Mouse (Mus musculus) cerebellum, adult 8-10 months (tissue): ENCODE data around the gene Hoxb7.

ENCODE experiments used
- DNase-seq: peaks from one replicate; pipeline ENCODE4 v3.0.0; 2022

Gene Hoxb7

DNA sequence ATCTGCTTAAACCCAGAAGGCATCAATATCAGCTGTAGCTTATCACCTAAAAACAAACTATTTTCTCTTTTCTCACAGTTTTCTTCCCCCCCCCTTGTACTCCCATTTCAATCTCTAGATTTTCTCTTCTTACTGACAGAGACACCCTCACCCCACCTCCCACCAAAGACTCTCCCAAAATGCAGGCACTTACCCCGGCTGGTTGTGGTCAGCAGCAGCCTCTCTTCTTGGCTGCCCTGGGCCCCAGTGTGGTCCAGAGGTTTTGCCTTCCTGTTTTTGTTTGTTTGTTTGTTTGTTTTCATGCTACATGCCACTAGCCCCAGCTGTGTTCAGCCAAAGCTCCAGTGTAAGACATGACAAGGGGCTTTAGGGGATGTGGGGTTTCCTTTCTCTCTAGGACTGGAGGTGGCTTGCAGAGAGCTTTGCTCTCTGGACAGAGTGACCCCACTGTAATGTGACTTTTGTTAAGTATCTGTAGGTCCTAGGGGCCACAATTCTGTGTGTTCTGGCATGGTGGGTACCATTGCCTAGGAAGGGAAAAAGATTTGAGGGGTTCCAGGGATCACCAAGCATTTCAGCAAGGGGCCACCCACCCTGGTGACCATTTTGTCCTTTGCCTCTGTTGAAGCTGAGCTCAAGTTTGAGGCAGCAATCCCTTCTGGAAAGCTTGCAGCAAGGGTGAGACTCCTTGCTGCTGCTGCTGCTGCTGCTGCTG lies 18.2 kb upstream of the Hoxb7 start:
- no peak for DNase-seq

DNA sequence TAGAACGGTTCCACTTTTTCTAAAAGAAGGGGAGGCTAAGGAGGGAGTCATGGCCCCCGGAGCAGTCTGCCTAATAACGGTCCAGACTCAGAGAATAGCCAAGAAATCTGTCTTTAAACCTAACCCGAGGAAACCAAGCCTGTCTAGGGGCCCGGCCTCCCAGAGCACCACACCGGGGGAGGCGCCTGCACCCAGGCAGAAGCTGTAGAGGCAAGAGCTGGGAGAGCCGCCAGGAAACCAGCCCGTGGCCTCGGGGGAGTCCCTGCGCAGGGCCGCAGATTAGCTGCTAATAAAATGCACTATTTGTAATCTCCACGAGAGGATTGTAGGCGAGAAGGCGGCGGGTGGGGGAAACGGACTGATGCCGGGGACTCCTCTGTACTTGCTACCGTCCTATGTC lies 16.6 kb upstream of the Hoxb7 start:
- DNase-seq = no peak

DNA sequence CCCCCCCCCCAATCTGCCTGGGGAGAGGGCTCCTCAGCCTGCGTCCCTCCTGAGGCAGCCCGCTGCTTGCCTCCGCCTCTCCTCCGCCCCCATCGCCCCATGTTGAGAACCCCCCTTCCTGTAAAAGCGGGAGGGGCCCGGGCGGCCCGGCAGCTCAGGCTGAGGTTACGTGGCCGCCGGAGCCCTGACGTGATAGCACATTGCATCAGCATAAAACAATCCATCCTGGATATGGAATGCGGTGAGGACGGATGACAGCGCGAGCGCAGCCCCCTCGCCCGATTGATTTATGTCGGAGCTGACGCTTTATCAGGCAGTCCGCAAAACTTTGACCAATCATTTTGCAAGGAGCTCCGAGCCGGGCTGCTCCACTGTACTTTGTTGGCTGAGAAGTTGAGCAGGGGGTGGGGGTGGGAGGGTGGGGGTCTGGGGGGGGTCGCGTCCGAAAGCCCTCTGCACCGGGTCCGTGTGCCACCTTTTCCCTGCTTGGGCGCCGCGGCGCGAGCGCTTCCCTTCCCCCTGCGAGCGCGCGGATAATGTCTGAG lies 15.4 kb upstream of the Hoxb7 start, which contains the start of gene Hoxb9:
Hoxb9 (plus strand) TSS at position 462 of the 545 bp plus-strand sequence.
- DNase-seq = no peak

DNA sequence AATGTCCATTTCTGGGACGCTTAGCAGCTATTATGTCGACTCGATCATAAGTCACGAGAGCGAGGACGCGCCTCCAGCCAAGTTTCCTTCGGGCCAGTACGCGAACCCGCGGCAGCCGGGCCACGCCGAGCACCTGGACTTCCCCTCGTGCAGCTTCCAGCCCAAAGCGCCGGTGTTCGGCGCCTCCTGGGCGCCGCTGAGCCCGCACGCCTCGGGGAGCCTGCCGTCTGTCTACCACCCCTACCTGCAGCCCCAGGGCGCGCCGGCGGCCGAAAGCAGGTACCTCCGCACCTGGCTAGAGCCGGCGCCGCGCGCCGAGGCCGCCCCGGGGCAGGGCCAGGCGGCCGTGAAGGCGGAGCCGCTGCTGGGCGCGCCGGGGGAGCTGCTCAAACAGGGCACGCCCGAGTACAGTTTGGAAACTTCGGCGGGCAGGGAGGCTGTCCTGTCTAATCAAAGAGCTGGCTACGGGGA lies 14.8 kb upstream of the Hoxb7 start:
- DNase-seq = no peak

DNA sequence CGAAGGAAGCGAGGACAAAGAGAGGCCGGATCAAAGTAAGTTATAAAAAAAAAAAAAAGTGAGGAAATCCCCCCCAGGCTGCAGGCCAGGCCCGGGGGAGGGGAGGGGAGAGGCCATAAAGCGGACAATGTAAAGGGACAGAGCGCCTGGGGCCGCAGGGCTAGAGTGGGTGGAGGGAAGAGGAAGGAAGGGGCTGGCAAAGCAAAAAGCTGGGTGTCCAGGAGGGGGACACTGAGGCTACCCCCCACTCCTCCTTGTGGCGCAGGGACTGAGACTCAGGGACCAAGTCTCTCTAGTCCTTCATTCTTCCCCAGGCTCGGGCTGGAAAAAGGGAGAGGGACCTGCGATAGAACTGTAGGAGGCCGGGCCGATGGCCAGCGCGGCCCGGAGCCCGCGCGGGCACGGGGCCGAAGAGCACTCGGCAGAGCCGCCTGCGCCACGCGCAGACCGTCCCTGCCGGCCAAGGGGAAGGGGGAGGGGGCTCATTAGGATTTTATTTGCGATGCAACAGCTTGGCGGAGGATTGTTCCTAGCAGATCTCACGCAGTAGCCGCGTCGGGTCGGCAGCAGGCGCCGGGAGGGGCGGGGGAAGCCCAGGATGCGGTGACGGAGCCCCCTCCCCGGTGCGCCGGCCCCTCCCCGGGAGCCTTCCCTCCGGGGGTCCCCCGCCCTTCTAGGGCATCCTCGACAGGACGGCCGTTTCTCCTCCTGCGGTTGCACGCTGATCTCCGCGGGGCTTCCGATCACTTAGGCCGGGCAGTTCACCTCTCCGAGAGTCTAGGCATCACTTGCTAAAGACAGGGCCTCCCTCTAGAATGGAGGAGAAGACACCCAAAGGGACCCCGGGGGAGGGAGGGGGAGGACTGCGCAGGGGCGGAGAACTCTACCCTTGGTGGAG lies 14.2 kb upstream of the Hoxb7 start:
- DNase-seq = no peak

DNA sequence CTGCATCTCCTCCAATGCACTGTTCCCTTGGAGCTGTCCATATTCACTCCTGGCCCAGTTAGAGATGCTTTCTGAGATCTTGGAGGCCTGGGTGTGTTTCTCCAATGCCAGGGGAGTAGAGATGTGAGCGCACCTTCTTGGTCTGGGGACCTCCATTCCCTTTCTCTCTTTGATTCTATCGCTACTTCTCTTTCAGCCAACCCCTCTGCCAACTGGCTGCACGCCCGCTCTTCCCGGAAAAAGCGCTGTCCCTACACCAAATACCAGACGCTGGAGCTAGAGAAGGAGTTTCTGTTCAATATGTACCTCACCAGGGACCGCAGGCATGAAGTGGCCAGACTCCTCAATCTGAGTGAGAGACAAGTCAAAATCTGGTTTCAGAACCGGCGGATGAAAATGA lies 12.0 kb upstream of the Hoxb7 start:
- no peak for DNase-seq

DNA sequence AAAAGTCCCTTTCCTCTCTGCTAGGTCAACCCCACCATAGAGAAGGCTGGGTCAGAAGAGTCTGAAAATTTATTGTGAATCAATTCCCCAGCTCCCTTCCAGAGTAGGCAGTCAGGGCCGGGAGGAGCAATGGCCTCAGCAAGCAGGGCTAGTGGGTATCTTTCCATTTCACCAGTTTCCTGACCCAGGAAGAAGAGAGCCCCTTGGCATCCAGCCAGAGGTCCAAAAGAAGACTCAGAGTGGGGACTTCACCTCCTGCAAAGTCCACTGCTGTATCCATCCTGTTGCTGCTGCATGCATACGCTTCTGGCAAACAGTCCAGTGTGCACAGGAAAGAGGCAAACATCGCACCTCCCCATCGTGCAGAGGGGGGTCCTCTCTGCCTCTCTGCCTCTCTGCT lies 10.5 kb upstream of the Hoxb7 start:
- DNase-seq = no peak

DNA sequence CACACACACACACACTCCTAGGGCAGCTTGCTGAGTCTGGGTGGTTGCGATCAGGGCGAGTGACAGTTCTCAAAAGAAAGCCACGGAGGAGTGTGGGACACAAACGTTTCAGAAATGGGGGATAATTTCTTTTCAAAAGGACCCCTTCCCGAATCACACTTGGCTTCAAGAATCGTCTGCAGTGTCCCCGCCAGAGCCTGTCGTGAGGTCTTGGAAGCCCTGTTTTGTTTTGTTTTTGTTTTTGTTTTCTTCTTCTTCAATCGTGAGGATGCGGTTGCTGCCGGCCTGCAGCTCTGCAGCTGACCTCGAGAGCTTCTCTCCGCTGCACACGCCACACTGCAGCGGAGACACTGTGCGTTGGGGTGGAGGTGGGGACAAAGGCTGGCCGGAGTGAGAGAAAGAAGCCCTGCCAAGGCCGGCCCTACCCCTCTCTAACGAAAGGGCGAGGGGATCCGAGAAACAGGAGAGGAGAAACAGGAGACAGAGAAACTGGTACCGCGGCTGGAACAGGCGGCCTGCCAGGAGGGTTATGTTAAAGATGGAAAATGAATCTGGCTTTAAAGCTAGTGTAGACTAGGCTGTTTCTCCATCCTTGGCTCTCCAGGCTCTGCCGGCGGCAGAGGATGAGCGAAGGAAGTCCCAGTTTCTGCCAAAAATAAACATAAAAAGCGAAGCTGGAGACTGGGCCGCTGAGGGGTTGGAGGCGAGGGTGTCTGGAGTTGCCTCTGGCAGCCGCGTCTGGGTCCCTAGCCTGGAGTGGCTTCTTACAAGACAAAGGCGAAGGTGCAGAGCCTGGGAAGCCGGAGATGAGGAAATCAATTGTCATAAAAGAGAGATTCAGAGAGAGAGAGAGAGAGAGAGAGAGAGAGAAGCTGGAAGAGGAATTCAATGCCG lies 9.0 kb upstream of the Hoxb7 start:
- no peak for DNase-seq

DNA sequence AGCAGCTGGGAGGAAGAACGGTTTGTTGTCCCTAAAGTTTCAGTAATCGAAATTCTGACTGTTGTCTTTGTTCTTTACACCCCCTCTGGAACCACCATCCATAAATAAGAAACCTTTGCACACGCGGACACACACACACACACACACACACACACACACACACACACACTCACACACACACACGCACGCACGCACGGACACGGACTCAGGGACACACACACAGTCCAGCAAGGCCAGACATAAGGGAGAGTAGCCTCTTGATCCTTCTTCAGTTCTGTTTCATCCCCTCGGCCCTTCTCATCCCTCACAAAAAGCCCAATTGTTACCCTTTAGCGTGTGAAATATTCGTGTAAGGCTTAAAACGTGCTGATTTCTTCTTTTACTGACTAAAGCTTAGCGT lies 8.1 kb upstream of the Hoxb7 start:
- DNase-seq = no peak

DNA sequence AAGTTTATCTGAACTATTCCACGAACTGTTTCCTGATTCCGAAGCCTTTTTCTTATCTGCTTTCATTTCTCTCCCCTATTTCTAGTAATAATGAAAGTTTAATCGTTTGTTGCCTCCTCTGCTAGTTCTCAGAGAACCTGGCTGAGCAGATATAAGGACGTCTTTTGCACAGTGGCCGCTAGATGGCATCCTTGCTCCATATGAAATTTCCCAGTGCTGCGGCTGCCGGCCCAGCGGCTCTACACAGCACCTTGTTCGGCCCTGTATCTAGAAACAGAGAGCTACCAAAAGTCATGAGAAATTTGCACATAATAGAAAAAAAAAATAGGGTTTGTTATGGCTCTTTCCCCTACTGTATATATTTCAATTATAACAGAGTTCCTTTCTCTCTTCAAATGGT lies 7.7 kb upstream of the Hoxb7 start:
- peak; percentile 82 for DNase-seq

DNA sequence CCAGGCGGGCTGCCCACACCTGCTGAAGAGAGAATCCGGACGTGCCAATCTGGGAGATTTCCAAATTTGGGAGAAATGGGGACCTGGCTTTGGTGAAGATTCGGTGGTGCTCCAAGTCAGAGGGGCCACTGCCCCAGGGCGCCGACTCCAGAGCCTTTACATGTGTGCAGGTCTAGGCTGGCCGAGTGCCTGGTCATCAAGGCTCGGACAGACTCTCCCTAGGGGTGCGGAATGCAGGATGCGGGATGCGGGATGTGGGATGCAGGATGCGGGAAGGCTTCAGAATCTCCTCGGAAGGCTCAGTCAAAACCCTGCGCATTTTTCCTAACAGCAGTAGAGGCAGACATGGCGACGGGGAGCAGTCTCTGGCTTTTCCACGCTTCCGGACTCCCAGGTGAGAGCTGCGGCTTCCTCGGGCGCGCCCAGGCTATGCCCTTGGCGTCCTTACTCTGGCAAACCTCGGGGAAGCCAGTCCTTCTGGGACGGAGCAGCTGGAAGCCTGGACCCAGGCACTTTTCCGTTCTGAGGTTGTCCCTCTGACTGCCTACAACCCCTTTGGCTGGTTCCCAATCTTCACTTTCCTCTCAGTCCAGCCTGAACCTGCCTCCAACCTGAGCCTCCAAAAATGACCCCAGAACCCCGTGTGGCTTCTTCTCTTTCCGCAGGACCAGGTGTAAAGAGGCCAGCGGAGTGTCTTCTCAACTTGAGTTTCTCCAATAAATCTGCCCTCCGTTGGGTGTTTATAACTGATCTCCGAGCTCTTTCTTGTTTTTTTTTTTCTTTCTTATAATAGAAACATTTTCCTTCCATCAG lies 6.8 kb upstream of the Hoxb7 start:
- no peak for DNase-seq

DNA sequence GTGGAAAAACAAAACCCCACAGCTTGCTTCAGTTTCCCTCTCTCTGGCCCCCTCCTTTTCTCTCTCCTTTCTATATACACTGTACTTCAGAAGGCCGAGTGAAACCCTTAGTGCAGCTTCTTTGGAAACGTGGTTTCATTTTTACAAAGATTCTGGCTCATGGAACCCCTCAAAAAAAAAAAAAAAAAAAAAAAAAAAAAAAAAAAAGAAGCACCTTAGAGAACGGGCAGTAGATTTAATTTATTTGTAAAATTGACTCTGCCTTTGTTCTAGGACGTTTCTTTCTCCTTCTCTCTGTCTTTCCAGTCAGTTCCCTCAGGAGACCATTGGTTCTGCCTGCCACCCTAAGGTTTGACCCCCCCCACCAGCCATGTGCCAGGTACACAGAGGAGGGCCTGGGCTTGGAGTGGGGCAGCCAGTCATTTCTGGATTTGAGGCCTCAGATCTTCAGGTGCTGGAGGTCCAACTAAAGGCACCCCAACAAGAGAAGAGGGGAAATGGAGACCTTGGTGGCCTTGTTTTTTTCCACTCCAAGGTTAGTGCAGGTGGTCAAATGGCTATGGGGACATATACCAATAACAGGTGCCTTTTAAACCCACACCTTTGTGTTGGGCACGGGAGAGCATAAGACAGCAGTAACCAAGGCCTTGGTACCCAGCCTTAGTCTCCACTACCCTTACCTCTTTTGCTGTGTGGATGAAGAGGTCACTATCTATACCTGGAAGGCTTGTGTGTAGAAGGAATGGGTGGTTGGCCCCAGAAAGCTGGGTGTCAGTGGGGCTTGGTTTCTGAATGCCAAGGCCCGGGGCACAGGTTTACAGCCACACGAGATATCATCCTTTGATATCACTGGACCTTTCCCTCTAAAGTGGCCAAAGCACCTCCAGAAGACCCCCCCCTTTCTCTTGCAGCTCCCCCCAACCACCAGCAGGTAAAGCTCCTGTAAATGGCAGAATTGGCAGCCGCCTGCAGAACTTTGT lies 5.7 kb upstream of the Hoxb7 start:
- DNase-seq = no peak

DNA sequence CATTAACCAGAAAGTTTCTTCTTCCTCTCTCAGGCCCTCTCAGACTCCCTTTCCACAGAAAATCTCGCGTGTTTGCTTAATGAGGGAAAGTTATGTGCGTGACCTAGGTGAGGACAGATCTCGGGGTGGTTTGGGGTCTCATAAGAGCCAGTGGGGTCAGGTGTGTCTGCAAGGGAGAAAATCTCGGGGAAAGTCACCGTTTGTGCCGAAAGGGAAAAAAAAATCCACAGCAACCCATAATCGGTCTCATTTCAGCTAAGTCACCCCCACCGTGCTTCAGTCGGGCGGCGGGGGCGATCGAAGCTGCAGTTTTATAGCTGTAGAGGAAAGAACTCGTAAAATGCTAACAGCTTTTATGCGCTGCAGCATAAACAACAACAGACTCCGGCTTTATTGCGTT lies 5.0 kb upstream of the Hoxb7 start:
- no peak for DNase-seq

DNA sequence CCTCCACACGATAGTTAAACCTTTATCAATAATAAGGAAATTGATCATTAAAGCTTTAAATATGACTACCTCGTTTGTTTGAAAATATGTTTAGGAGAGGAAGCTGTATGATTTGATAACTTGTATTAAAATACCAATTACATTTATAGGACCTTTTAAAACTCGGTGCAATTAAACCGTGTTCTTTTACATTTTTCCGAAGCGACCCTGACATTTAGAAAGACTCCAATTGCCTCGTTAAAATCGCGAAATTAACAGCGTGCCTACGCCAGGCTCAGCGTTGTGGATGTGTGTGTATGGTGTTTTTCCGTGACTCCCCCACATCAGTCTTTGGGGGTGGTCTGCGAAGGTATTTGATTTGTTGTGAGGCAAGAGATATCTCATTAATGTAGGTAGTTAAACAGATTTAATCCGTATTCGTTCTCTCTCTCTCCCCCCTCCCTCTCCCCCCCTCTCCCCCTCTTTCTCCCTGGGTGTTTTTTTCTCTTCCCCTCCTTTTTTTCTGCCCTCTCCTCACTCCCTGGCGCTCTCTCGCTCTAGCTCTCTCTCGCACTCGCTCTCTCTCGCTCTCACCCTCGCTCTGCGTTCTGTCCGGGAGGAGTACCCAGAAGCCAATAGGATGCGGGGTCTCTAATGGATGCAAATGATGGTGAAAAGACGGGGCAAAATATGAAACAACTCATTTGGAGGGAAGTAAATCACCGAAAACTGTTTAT lies 4.4 kb upstream of the Hoxb7 start, which contains the start of gene Hoxb8:
Hoxb8 (plus strand) TSS at position 51 of the 716 bp plus-strand sequence.
- no peak for DNase-seq

DNA sequence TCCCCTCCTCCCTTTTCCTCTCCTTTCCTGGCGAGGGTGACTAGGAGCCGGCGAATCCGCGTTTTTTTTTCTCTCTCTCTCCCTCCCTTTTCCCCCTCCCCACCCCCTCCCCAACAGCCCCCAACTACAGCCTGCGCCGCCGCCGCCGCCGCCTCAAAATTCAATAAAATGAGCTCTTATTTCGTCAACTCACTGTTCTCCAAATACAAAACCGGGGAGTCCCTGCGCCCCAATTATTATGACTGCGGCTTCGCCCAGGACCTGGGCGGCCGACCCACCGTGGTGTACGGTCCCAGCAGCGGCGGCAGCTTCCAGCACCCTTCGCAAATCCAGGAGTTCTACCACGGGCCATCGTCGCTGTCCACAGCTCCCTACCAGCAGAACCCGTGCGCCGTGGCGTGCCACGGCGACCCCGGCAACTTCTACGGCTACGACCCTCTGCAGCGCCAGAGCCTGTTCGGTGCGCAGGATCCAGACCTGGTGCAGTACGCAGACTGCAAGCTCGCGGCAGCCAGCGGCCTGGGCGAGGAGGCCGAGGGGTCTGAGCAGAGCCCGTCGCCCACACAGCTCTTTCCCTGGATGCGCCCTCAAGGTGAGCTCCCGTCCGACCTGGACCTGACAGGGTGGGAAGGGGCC lies 3.5 kb upstream of the Hoxb7 start:
- no peak for DNase-seq

DNA sequence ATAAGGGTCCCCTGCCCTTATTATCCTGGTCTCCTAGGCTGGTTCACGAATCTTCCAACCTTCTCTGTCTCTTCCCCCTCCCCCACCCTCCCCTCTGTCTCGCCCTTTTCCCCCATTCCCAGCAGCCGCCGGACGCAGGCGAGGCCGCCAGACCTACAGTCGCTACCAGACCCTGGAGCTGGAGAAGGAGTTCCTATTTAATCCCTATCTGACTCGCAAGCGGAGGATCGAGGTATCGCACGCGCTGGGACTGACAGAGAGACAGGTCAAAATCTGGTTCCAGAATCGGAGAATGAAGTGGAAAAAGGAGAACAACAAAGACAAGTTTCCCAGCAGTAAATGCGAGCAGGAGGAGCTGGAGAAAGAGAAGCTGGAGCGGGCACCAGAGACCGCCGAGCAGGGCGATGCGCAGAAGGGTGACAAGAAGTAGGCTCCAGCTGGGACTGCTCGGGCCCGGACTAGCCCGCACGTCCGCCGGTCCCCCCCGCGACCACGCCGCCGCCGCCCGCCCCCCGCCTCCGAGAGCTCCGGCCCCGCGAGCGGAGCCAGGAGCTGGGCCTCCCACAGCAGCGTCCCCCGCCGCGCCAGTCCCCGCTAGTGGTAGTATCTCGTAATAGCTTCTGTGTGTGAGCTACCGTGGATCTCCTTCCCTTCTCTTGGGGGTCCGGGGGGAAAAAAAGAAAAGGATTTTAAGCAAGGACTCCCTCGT lies 2.2 kb upstream of the Hoxb7 start:
- no peak for DNase-seq

DNA sequence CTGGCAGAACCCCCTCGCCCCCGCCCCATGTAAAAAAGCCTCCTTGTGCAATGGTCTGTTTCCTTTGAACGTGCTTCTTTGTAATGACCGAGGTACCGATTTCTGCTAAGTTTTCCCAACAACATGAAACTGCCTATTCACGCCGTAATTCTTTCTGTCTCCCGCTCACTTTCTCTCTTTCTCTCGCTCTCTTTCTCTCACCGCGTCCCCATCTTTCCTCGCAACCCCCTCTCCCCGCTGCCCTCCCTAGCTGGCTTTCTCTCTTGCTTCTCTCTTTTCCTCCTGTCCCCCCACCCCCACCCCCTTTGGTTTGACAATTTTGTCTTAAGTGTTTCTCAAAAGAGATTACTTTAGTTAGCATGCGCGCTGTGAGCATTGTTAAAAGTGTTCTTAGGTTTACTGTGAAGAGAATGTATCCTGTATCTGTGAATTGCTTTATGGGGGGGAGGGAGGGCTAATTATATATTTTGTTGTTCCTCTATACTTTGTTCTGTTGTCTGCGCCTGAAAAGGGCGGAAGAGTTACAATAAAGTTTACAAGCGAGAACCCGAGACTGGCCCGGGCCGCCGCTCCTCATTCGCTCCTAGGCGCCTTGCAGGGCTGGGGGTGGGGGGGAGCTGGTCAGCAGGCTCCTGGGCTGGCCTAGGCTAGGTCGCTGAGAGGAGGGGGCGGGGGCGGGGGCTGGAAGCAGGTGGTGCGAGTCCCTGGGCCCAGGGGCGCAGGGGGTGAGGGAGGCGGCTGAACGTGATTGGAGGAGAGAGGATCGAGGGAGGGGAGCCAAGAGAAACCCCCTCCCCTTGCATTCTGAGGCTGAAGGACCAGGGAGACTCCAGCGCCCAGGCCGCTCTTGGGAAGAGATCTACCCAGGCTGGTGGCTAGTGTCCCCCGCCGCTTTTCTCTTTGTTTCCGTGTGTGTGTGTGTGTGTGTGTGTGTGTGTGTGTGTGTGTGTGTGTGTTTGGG lies 1.4 kb upstream of the Hoxb7 start:
- no peak for DNase-seq
